Mouse (Mus musculus) cerebellum, adult 9-11 months (tissue): ENCODE measurements around the gene Lrrc4b.

ENCODE experiments used
- DNase-seq: peaks from one replicate; pipeline ENCODE4 v3.0.0; 2022

The Lrrc4b gene

GRCm38 (mm10) chr7:44437188-44437587 lies 8.4 kb downstream of the Lrrc4b start:
- DNase-seq = peak; percentile 58

- peak; percentile 86 for DNase-seq
Observed at GRCm38 (mm10) chr7:44437933-44438332, 9.1 kb downstream of the Lrrc4b start.

GRCm38 (mm10) chr7:44439696-44440095 lies 10.9 kb downstream of the Lrrc4b start:
- peak; percentile 61 for DNase-seq

GRCm38 (mm10) chr7:44440479-44440878 lies 11.7 kb downstream of the Lrrc4b start:
- peak; percentile 57 for DNase-seq

- DNase-seq = no peak
Observed at GRCm38 (mm10) chr7:44441180-44441579, 12.4 kb downstream of the Lrrc4b start.

GRCm38 (mm10) chr7:44441648-44442109 lies 12.9 kb downstream of the Lrrc4b start:
- peak; percentile 85 for DNase-seq

- peak; percentile 80 for DNase-seq
Observed at GRCm38 (mm10) chr7:44442407-44442821, 13.6 kb downstream of the Lrrc4b start.

GRCm38 (mm10) chr7:44443268-44444173 lies 14.7 kb downstream of the Lrrc4b start:
- peak; percentile 88 for DNase-seq

GRCm38 (mm10) chr7:44444886-44445527 lies 16.2 kb downstream of the Lrrc4b start:
- peak; percentile 73 for DNase-seq

- DNase-seq = peak; percentile 70
Observed at GRCm38 (mm10) chr7:44445528-44445923, 16.7 kb downstream of the Lrrc4b start.

GRCm38 (mm10) chr7:44446070-44446855 lies 17.4 kb downstream of the Lrrc4b start:
- DNase-seq = peak; percentile 78

- DNase-seq = no peak
Observed at GRCm38 (mm10) chr7:44453256-44453655, 24.4 kb downstream of the Lrrc4b start.

- DNase-seq = peak; percentile 26
Observed at GRCm38 (mm10) chr7:44456302-44456701, 27.5 kb downstream of the Lrrc4b start.

GRCm38 (mm10) chr7:44460067-44460466 lies 31.2 kb downstream of the Lrrc4b start:
- DNase-seq = peak; percentile 29

- peak; percentile 48 for DNase-seq
Observed at GRCm38 (mm10) chr7:44460767-44461502, 32.1 kb downstream of the Lrrc4b start.

GRCm38 (mm10) chr7:44461503-44462217 lies 32.8 kb downstream of the Lrrc4b start:
- peak; percentile 61 for DNase-seq

- peak; percentile 73 for DNase-seq
Observed at GRCm38 (mm10) chr7:44462218-44463055, 33.6 kb downstream of the Lrrc4b start.

GRCm38 (mm10) chr7:44463056-44463425 lies 34.2 kb downstream of the Lrrc4b start:
- peak; percentile 57 for DNase-seq

GRCm38 (mm10) chr7:44463556-44464225 lies 34.9 kb downstream of the Lrrc4b start:
- DNase-seq = peak; percentile 63

GRCm38 (mm10) chr7:44464511-44464910 lies 35.7 kb downstream of the Lrrc4b start:
- DNase-seq = peak; percentile 98
